Mouse (Mus musculus): ENCODE results near the gene AI467606. TPM values are rescaled to one million over a fixed set of nuclear protein-coding genes. Genes with fewer than 3 reads are reported as not detected.

AI467606 gene
- total and polyA plus RNA-seq, 3 experiments: 51.1 to 101 (median 79.4) TPM

DNA sequence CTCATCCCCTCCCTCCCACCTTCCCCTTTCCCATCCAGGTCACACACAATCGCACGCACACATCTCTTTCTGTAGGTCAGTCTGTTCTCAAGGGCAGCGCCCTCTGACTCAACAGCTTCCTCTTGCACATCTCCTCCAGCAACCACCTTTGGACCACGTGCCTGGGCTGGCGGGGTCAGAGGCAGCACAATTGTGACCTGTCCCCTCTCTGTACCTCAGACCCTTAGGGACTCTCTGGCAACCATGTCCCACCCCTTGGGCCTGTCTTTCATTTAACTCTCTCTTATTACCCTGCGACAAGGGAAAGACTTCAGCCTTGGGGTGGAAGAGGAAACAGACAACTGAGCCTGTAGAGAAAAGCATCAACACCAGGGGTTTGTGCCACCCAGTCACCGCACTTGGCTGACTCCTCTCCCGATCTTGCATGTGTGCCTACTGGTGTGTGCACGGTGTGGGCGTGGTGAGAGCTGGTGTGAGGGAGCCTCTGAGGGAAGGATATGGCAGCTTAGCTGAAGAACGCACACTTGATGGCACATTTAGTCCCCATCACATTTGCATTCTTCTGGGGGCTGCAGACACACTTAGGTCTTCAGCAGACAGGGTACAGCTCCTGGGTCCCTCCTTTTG, 43.8 kb downstream of the AI467606 start (continued):
- TF ChIP-seq POLR2A (IDR thresholded peaks at IDR 0.05; ENCODE audit: control insufficient read depth in 1 of 2, insufficient read depth in 1 of 2, low read depth in 1 of 2, low read length in 2 of 2, poor library complexity in 1 of 2): no peak; a peak in 1 of 4 replicates
- TF ChIP-seq TCF12 (IDR thresholded peaks at IDR 0.05; ENCODE audit: low read depth, low read length): no peak

DNA sequence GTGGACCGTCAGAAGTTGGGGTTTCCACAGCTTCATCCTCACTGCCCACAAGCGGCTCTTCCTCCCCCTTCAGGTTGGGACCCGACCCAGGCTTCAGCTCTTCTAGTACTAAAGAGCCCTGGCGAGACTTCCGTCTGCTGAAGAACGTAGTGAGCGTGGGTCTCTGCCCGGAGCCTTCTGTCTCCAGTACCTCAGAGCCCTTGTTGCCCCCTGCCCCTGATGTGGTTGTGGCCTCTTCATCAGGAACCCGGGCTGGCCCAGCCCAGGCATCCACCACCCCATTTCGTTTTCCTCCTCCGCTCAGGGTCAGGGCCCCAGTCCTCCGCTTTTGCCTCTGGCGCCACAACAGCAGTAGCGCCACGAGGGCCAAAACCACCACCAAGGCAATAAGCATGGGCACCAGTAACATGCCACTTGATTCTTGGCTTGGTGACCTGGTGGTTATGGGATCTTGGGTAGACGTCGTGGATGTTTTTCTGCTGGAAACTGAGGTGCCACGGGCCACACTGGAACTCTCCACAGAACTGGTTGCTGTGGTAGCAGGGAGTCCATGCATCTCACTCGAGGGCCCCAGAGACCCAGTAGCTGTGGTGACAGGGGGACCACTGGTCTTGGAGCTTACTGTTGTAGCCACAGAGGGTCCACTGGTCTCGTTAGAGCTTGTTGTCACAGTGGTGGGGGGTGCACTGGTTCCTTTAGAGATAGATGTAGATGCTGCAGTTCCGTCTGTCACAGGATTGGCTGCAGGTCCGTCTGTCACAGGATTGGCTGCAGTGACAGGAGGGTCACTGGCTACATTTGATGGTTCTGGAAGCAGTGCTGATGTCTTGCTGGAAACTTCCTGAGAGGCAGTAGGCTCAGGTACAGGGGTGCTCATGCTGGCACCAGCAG, 45.3 kb downstream of the AI467606 start:
- H3K4me1 ChIP-seq (ENCODE audit: control insufficient read depth in 1 of 2, insufficient read depth in 2 of 2, low read length in 2 of 2): peaks cover 7 to 44% of the 10 kb centered on the region in 2 experiments
- H3K4me3 ChIP-seq (ENCODE audit: control insufficient read depth in 1 of 2, insufficient read depth in 1 of 2, low read depth in 2 of 2, low read length in 2 of 2): peak overlapping the region; percentile 67 to 80
- H3K9ac ChIP-seq (ENCODE audit: control insufficient read depth, low read depth, low read length, poor library complexity, severe bottlenecking): peak overlapping the region; percentile 73
- peak overlapping the region; percentile 99 for H3K27ac ChIP-seq (ENCODE audit: control insufficient read depth, low read depth, low read length)
- no peaks in the 10 kb centered on the region for H3K27me3 ChIP-seq (ENCODE audit: control insufficient read depth in 1 of 2, insufficient read depth in 2 of 2, low read length in 2 of 2)
- H3K36me3 ChIP-seq (ENCODE audit: control insufficient read depth in 1 of 2, insufficient read depth in 2 of 2, low read length in 2 of 2): peaks cover 0 to 41% of the 10 kb centered on the region in 2 experiments; a peak in 3 of 4 replicates
- H3K79me2 ChIP-seq (ENCODE audit: control insufficient read depth, insufficient read depth, low read length, poor library complexity): peaks cover 51% of the 10 kb centered on the region
- no peak for TF ChIP-seq HCFC1 (IDR thresholded peaks at IDR 0.05; ENCODE audit: low read depth, low read length)
- TF ChIP-seq MXI1 (IDR thresholded peaks at IDR 0.05; ENCODE audit: low read depth, low read length): peak; percentile 50
- TF ChIP-seq UBTF (IDR thresholded peaks at IDR 0.05; ENCODE audit: borderline replicate concordance, insufficient read depth, low read depth, low read length): no peak
- TF ChIP-seq POLR2AphosphoS2 (IDR thresholded peaks at IDR 0.05; ENCODE audit: low read length): 0 out of 2 replicates have a peak, but pooled peaks have one; percentile 1
- peak; percentile 24; the same call in 1 of the 2 replicates for TF ChIP-seq CHD1 (IDR thresholded peaks at IDR 0.05; ENCODE audit: low read depth, low read length)
- TF ChIP-seq RCOR1 (IDR thresholded peaks at IDR 0.05; ENCODE audit: low read depth, low read length): 0 out of 2 replicates have a peak, but pooled peaks have one; percentile 33
- no peak for TF ChIP-seq ZMIZ1 (IDR thresholded peaks at IDR 0.05; ENCODE audit: low read depth, low read length)
- TF ChIP-seq GABPA (IDR thresholded peaks at IDR 0.05; ENCODE audit: low read depth, low read length): no peak
- no peak for TF ChIP-seq ZKSCAN1 (IDR thresholded peaks at IDR 0.05; ENCODE audit: low read depth, low read length)
- no peak for TF ChIP-seq MEF2A (IDR thresholded peaks at IDR 0.05; ENCODE audit: extremely low read depth, insufficient replicate concordance, low read depth, low read length, poor library complexity, severe bottlenecking)
- TF ChIP-seq MAX (IDR thresholded peaks at IDR 0.05; ENCODE audit: low read length): peak; percentile 43; the same call in 1 of the 2 replicates
- TF ChIP-seq USF1 (IDR thresholded peaks at IDR 0.05; ENCODE audit: low read depth, low read length): no peak
- no peak for TF ChIP-seq ETS1 (IDR thresholded peaks at IDR 0.05; ENCODE audit: low read depth, low read length)
- no peak for TF ChIP-seq E2F4 (IDR thresholded peaks at IDR 0.05; ENCODE audit: borderline replicate concordance, low read depth, low read length)
- no peak for TF ChIP-seq POLR2AphosphoS5 (IDR thresholded peaks at IDR 0.05; ENCODE audit: borderline replicate concordance, low read depth, low read length)
- no peak for TF ChIP-seq ZNF384 (IDR thresholded peaks at IDR 0.05; ENCODE audit: low read depth, low read length)
- no peak for TF ChIP-seq CTCF (IDR thresholded peaks at IDR 0.05 in 2 of 3, conservative IDR thresholded peaks at IDR 0.05 in 1 of 3; ENCODE audit: control insufficient read depth in 1 of 3, insufficient read depth in 1 of 3, low read depth in 2 of 3, low read length in 3 of 3, poor library complexity in 1 of 3, severe bottlenecking in 1 of 3)
- no peak for TF ChIP-seq MYB (IDR thresholded peaks at IDR 0.05; ENCODE audit: low read depth, low read length)
- no peak for TF ChIP-seq RAD21 (IDR thresholded peaks at IDR 0.05; ENCODE audit: low read depth, low read length)
- no peak for TF ChIP-seq TBP (IDR thresholded peaks at IDR 0.05; ENCODE audit: low read depth, low read length)
- TF ChIP-seq NELFE (IDR thresholded peaks at IDR 0.05; ENCODE audit: low read depth, low read length): 0 out of 2 replicates have a peak, but pooled peaks have one; percentile 22
- no peak for TF ChIP-seq KAT2A (conservative IDR thresholded peaks at IDR 0.05; ENCODE audit: low read depth, low read length)
- TF ChIP-seq MYC (IDR thresholded peaks at IDR 0.05; ENCODE audit: low read depth, low read length): no peak
- peak; percentile 32 to 36; a peak in 1 of 4 replicates for TF ChIP-seq POLR2A (IDR thresholded peaks at IDR 0.05; ENCODE audit: control insufficient read depth in 1 of 2, insufficient read depth in 1 of 2, low read depth in 1 of 2, low read length in 2 of 2, poor library complexity in 1 of 2)
- DNase-seq (ENCODE audit: low read depth, low spot score): peak; percentile 68
- H3K9me3 ChIP-seq (replicated peaks; ENCODE audit: insufficient read depth, low read length): no peaks in the 10 kb centered on the region

Data from MEL (cell line).